Mouse (Mus musculus) erythroblast, embryonic 14.5 days (primary cell): ENCODE measurements around the gene Gm45521. TPM values are rescaled to one million over a fixed set of nuclear protein-coding genes. Genes with fewer than 3 reads are reported as not detected.

Source experiments
- H3K27me3 ChIP-seq: 2 replicates; pipeline ENCODE4 v1.6.1; 2012; ENCODE audit warnings: inconsistent platforms; ENCODE audit not compliant: control insufficient read depth
- H3K36me3 ChIP-seq: 2 replicates; pipeline ENCODE4 v1.6.1; 2012; ENCODE audit warnings: mild to moderate bottlenecking, inconsistent platforms; ENCODE audit not compliant: control insufficient read depth
- H3K4me1 ChIP-seq: 2 replicates; pipeline ENCODE4 v1.6.1; 2012; ENCODE audit warnings: inconsistent platforms; ENCODE audit not compliant: control insufficient read depth
- H3K4me3 ChIP-seq: replicated peaks from 2 replicates; pipeline ENCODE3; 2012; ENCODE audit warnings: moderate library complexity, mild to moderate bottlenecking, inconsistent platforms
- H3K9me3 ChIP-seq: 2 replicates; pipeline ENCODE4 v1.6.1; 2012; ENCODE audit warnings: low read length, inconsistent platforms, mixed read lengths; ENCODE audit not compliant: control insufficient read depth
- GATA1 ChIP-seq: IDR thresholded peaks from 2 replicates; pipeline ENCODE4 v1.6.1; 2012; ENCODE audit warnings: low read length, inconsistent platforms, mixed read lengths
- TAL1 ChIP-seq: IDR thresholded peaks from 3 replicates; pipeline ENCODE4 v1.6.1; 2012; ENCODE audit warnings: low read length, inconsistent platforms, mixed read lengths
- polyA plus RNA-seq: library from polyadenylated mRNA; stranded (reverse); fragments of >175 nt; gene quantifications from 2 replicates; pipeline ENCODE4 v1.2.3, GENCODE M21; 2012

The Gm45521 gene
- polyA plus RNA-seq = not detected in 2 replicates

GRCm38 (mm10) chr14:7957049-7957448 lies at the start of gene Gm45521:
Gene Gm45521 (plus strand): TSS chr14:7957288.
- no peaks in the 10 kb centered on the region for H3K36me3 ChIP-seq
- H3K4me3 ChIP-seq = no peak within 1 kb of the TSS
- H3K4me1 ChIP-seq = no peaks in the 10 kb centered on the region
- TF ChIP-seq TAL1 = no peak
- H3K27me3 ChIP-seq = no peaks in the 10 kb centered on the region
- no peaks in the 10 kb centered on the region for H3K9me3 ChIP-seq

- Histone ChIP-seq H3K27me3 (no peaks in the 10 kb centered on the region), H3K4me1 (no peaks in the 10 kb centered on the region), H3K4me3 (no peak overlapping the region), H3K9me3 (no peaks in the 10 kb centered on the region), H3K36me3 (no peaks in the 10 kb centered on the region; the same call in 1 of the 2 replicates)
- TF ChIP-seq TAL1 (no peak), GATA1 (no peak)
Observed at GRCm38 (mm10) chr14:7909472-7909871, 47.6 kb upstream of the Gm45521 start.

DNA sequence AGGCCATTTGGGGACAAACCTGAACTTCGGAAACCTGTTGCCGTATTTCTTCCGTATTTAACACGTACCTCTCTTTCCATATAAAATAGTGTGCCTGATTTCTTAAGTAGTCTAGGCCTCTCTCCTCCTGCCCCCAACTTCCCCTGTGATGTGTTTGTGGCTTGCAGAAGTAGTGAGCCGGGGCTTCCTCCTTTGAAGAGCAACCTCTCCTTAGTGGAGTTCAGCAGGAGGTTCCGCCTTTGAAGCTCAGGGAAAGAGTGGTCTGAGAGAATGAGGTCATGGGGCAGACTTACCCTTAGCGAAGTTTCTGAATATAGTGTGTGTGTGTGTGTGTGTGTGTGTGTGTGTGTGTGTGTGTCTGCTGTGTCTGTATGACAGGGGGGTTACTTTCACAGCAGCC lies 43.2 kb upstream of the Gm45521 start:
- no peak overlapping the region for H3K4me3 ChIP-seq
- no peak for TF ChIP-seq GATA1
- TF ChIP-seq TAL1 = no peak
- H3K36me3 ChIP-seq = peaks cover 6% of the 10 kb centered on the region; the same call in 1 of the 2 replicates
- no peaks in the 10 kb centered on the region for H3K9me3 ChIP-seq
- H3K4me1 ChIP-seq = no peaks in the 10 kb centered on the region
- H3K27me3 ChIP-seq = no peaks in the 10 kb centered on the region

DNA sequence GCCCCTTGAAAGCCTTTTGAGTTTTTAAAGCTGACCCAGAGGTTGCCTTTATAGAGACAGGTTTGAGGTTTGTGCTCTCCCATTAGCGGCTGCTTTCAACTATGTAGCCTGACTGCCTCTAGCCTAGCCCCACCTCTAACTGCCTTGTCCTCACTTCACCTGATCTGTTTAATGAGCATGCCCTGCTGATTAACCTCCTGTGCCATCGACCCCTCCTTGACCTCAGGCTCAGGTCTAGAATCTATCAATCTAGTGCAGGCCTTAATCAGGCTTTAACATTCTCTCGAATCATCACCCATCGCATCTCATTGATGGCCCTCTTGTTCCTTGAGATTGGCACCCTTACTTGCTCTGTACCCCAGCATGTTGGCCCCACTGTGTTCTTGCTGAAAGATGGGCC lies 42.6 kb upstream of the Gm45521 start:
- Histone ChIP-seq H3K4me1 (no peaks in the 10 kb centered on the region), H3K27me3 (no peaks in the 10 kb centered on the region), H3K9me3 (no peaks in the 10 kb centered on the region), H3K4me3 (no peak overlapping the region), H3K36me3 (peaks cover 6% of the 10 kb centered on the region; the same call in 1 of the 2 replicates)
- TF ChIP-seq TAL1 (no peak), GATA1 (no peak)

- Histone ChIP-seq H3K4me1 (no peaks in the 10 kb centered on the region), H3K9me3 (no peaks in the 10 kb centered on the region), H3K4me3 (no peak overlapping the region), H3K27me3 (no peaks in the 10 kb centered on the region), H3K36me3 (peaks cover 6% of the 10 kb centered on the region; the same call in 1 of the 2 replicates)
- no peak for TF ChIP-seq GATA1
- no peak for TF ChIP-seq TAL1
Observed at GRCm38 (mm10) chr14:7918150-7918991, 38.7 kb upstream of the Gm45521 start.

DNA sequence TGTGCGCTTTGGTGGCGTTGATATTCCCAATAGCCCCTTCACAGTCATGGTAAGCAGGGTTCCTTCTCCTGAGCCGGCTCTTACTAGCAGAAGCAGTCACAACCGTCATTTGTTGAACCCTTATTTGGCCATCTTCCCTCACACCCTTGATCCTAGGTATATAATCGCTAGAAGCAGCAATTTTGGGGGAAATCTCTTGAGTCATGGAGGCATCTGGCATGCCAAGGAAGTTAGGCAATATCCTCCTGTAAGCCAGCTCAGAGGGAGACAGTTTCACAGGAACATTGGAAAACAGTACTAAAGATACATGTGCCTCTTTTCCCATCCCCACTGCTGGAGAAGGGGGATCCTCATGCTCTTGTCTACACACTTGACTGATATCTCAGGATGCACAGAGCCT lies 37.8 kb upstream of the Gm45521 start:
- Histone ChIP-seq H3K36me3 (peaks cover 10% of the 10 kb centered on the region), H3K9me3 (no peaks in the 10 kb centered on the region)

DNA sequence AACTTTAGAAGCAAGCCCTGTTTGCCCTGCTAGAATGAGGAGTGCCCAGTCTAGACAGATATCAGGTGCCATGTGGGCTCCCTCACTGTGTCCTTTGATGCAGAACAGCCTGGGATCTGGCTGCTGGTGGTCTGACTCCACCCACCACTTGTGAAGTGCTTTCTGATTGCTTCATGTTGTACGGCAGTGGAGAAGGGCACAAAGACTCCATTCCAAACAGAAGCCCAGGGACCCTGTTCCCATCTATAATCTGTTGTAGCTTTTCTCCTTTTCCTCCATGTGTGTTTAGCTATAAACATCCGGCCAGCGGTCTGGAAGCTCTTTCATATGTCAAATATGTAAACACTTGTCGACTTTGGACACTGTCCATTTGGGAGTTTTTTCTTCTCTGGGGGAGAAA lies 37.2 kb upstream of the Gm45521 start:
- H3K27me3 ChIP-seq = no peaks in the 10 kb centered on the region
- TF ChIP-seq TAL1 = no peak
- TF ChIP-seq GATA1 = no peak
- no peak overlapping the region for H3K4me3 ChIP-seq
- H3K36me3 ChIP-seq = peaks cover 10% of the 10 kb centered on the region
- H3K4me1 ChIP-seq = no peaks in the 10 kb centered on the region
- no peaks in the 10 kb centered on the region for H3K9me3 ChIP-seq

More for the DNA sequence above, 37.8 kb upstream of the Gm45521 start:
- Histone ChIP-seq H3K27me3 (no peaks in the 10 kb centered on the region), H3K4me1 (no peaks in the 10 kb centered on the region), H3K4me3 (no peak overlapping the region)
- no peak for TF ChIP-seq TAL1
- no peak for TF ChIP-seq GATA1

DNA sequence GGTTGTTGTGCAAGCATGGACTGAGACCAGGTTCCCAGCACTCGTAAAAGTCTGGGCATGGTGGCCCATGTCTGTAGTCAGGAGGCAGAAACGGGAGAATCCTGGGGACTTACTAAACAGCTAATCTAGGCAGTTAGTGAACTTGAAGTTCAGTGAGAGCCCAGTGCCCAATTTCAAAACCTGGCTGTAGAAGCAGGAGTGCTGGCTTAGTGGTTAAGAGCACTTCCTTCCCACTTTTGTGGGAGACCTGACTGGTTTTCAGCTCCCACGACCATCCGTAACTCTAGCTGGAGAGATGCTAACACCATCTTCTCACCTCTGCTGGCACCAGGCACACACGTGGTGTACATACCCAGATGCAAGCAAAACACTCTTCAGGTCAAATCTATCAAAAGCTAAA lies 35.6 kb upstream of the Gm45521 start:
- Histone ChIP-seq H3K4me3 (no peak overlapping the region), H3K9me3 (no peaks in the 10 kb centered on the region), H3K36me3 (peaks cover 8% of the 10 kb centered on the region), H3K4me1 (no peaks in the 10 kb centered on the region), H3K27me3 (no peaks in the 10 kb centered on the region)
- TF ChIP-seq TAL1 (no peak), GATA1 (no peak)

DNA sequence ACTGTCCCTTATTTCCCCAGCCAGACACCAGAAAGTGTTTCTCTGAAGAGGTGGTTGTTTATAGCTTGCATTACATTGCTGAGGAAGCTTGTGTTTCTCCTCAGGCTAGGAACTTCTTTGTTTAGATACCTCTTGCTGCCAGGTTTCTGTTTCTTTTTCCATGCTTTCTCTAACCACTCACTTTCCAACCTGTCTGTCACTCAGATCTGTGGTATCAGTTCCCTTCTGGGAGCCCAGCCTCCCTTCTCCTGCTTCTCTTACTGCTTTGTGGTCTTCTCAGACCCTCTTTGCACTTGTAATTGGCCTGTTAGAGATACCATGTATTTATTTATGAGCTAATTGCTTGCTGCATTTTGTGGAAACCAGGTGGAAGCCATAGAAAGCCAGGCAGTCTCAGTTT lies 33.5 kb upstream of the Gm45521 start:
- TF ChIP-seq TAL1 (no peak), GATA1 (no peak)
- H3K9me3 ChIP-seq = no peaks in the 10 kb centered on the region
- H3K27me3 ChIP-seq = no peaks in the 10 kb centered on the region
- peaks cover 4% of the 10 kb centered on the region for H3K36me3 ChIP-seq
- H3K4me1 ChIP-seq = no peaks in the 10 kb centered on the region
- no peak overlapping the region for H3K4me3 ChIP-seq

- Histone ChIP-seq H3K27me3 (no peaks in the 10 kb centered on the region), H3K4me1 (no peaks in the 10 kb centered on the region), H3K36me3 (peaks cover 8% of the 10 kb centered on the region), H3K4me3 (no peak overlapping the region), H3K9me3 (no peaks in the 10 kb centered on the region)
- TF ChIP-seq GATA1 (no peak), TAL1 (no peak)
Observed at GRCm38 (mm10) chr14:7928362-7928761, 28.7 kb upstream of the Gm45521 start.
